ENCODE assay signal across 8 mouse cellular contexts in the genomic region with DNA sequence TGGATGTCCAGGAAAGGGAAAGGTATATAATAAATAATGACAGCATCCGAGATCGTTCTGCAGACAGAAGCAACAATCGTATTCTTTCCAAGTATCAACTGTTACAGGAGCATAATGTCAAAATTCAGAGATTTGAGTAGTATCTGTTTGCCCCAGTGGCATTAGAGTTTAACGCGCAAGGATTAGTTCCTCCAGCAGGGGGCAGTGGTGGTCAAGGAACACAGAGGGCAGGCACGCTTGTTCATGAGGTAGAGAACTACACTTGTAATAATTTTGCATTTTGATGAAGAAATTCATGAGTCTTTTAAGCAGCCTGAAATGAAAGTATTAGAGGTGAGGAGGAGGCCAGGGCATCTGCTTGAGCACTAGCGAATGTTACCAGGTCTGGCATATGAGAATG. TPM values are rescaled to one million over a fixed set of nuclear protein-coding genes. Genes with fewer than 3 reads are reported as not detected.
DNase-seq lines count a peak whose midpoint lies in the region; ATAC-seq and TF ChIP-seq lines count a peak whose summit lies in the region.

No protein-coding gene starts in this region.

- H3K4me3 ChIP-seq in kidney, embryonic 16.5 days (ENCODE audit: low read length): no peak overlapping the region
- H3K4me3 ChIP-seq in forebrain, embryonic 15.5 days: no peak overlapping the region
- no peak overlapping the region for H3K4me3 ChIP-seq in kidney, adult 2 months (ENCODE audit: insufficient read depth, low read depth, low read length)
- no peak overlapping the region for H3K4me3 ChIP-seq in liver, adult 2 months (ENCODE audit: insufficient read depth, low read depth, low read length)

- no peak for TF ChIP-seq POLR2A in kidney, adult 2 months (IDR thresholded peaks at IDR 0.05; ENCODE audit: low read depth, low read length)
- no peak for TF ChIP-seq POLR2A in liver, adult 2 months (IDR thresholded peaks at IDR 0.05; ENCODE audit: extremely low read depth, insufficient read depth, low read length)

- H3K27ac ChIP-seq in kidney, embryonic 16.5 days (ENCODE audit: low read length): no peak overlapping the region
- H3K27ac ChIP-seq in forebrain, embryonic 15.5 days (replicated peaks): no peak overlapping the region
- H3K27ac ChIP-seq in kidney, adult 2 months (ENCODE audit: insufficient read depth, low read depth, low read length): no peak overlapping the region
- no peak overlapping the region for H3K27ac ChIP-seq in liver, adult 2 months (replicated peaks; ENCODE audit: insufficient read depth, low read depth, low read length)

- H3K9me3 ChIP-seq in kidney, embryonic 16.5 days (ENCODE audit: low read length): no peaks in the 10 kb centered on the region
- H3K9me3 ChIP-seq in forebrain, embryonic 15.5 days: no peaks in the 10 kb centered on the region

- no peaks in the 10 kb centered on the region for H3K4me1 ChIP-seq in kidney, embryonic 16.5 days (ENCODE audit: insufficient read depth, low read length)
- no peaks in the 10 kb centered on the region for H3K4me1 ChIP-seq in forebrain, embryonic 15.5 days
- H3K4me1 ChIP-seq in kidney, adult 2 months (ENCODE audit: control insufficient read depth, insufficient read depth, low read length): no peaks in the 10 kb centered on the region
- no peaks in the 10 kb centered on the region for H3K4me1 ChIP-seq in liver, adult 2 months (ENCODE audit: control insufficient read depth, insufficient read depth, low read length)

- no peak overlapping the region for H3K9ac ChIP-seq in kidney, embryonic 16.5 days (replicated peaks; ENCODE audit: low read length)
- H3K9ac ChIP-seq in forebrain, embryonic 15.5 days (replicated peaks): no peak overlapping the region
- H3K9ac ChIP-seq in liver, adult 2 months (ENCODE audit: low read depth, low read length): no peak overlapping the region

- no peaks in the 10 kb centered on the region for H3K36me3 ChIP-seq in kidney, embryonic 16.5 days (ENCODE audit: insufficient read depth, low read length)
- no peaks in the 10 kb centered on the region for H3K36me3 ChIP-seq in forebrain, embryonic 15.5 days
- no peaks in the 10 kb centered on the region for H3K36me3 ChIP-seq in kidney, adult 2 months (ENCODE audit: control insufficient read depth, insufficient read depth, low read length)
- H3K36me3 ChIP-seq in liver, adult 2 months (ENCODE audit: control insufficient read depth, insufficient read depth, low read length): no peaks in the 10 kb centered on the region

- ATAC-seq in kidney, embryonic 16.5 days (ENCODE audit: low FRiP score, low TSS enrichment): no peak
- ATAC-seq in forebrain, embryonic 15.5 days (replicated peaks): 0 out of 2 replicates have a peak, but pooled peaks have one; percentile 23
- ATAC-seq in neutrophil, adult 5-6 weeks (ENCODE audit: extremely low read depth, insufficient number of reproducible peaks, low FRiP score, poor library complexity, severe bottlenecking): peak; percentile 96

- peak; percentile 44 for DNase-seq in kidney, adult 11 months
- DNase-seq in c-Kit-positive CD71-positive TER-119-negative erythroid progenitor cells, embryonic 14.5 days (ENCODE audit: low read depth): peak; percentile 57
- peak; percentile 79 for DNase-seq in kidney, adult 2 months
- peak; percentile 43 for DNase-seq in liver, adult 2 months (ENCODE audit: extremely low read depth, low read depth, low spot score)
- peak; percentile 84 for DNase-seq in thymus, postnatal 0 days (ENCODE audit: low spot score)

- H3K27me3 ChIP-seq in kidney, embryonic 16.5 days (ENCODE audit: insufficient read depth, low read length): peaks cover 4% of the 10 kb centered on the region; the same call in 1 of the 2 replicates
- no peaks in the 10 kb centered on the region for H3K27me3 ChIP-seq in forebrain, embryonic 15.5 days
- no peaks in the 10 kb centered on the region for H3K27me3 ChIP-seq in kidney, adult 2 months (replicated peaks; ENCODE audit: control insufficient read depth, insufficient read depth, low read length)
- no peaks in the 10 kb centered on the region for H3K27me3 ChIP-seq in liver, adult 2 months (ENCODE audit: control insufficient read depth, insufficient read depth, low read length)

- TF ChIP-seq CTCF in kidney, adult 2 months (conservative IDR thresholded peaks at IDR 0.05; ENCODE audit: insufficient read depth, insufficient read length, low read depth, low read length): peak; percentile 95
- peak; percentile 88 for TF ChIP-seq CTCF in liver, adult 2 months (IDR thresholded peaks at IDR 0.05; ENCODE audit: low read depth, low read length)

- no peak overlapping the region for H3K4me2 ChIP-seq in kidney, embryonic 16.5 days (replicated peaks; ENCODE audit: low read depth, low read length)
- no peak overlapping the region for H3K4me2 ChIP-seq in forebrain, embryonic 15.5 days (replicated peaks)

- 7% methylated on average over 7 of the region's 7 CpGs for WGBS in kidney, embryonic 16.5 days
- WGBS in forebrain, embryonic 15.5 days: 9% methylated on average over 7 of the region's 7 CpGs
- 5% methylated on average over 7 of the region's 7 CpGs for WGBS in kidney, adult 2 months
- 6% methylated on average over 7 of the region's 7 CpGs for WGBS in liver, adult 2 months

- no peaks in the 10 kb centered on the region for H3K79me2 ChIP-seq in liver, adult 2 months (ENCODE audit: control insufficient read depth, insufficient read depth, low read length)

RNA-seq across cellular contexts. Expression of a gene that starts 15.6 kb away (rescaled TPM):
- polyA plus RNA-seq in kidney, embryonic 16.5 days (2015; fragmentation: Nextera tagmentation; extraction: Ambion mirVana): 0.73 and 0.97 TPM in 2 replicates
- polyA plus RNA-seq in forebrain, embryonic 15.5 days (2015; fragmentation: Nextera tagmentation; extraction: Ambion mirVana): 7.1 and 7.9 TPM in 2 replicates
- polyA plus RNA-seq in kidney, adult 2 months (2012; rRNA removed): 3.4 and 3.9 TPM in 2 replicates
- 0.09 and 0.13 TPM in 2 replicates for total RNA-seq in liver, adult 2 months (2014; rRNA removed)
- polyA plus RNA-seq in liver, adult 2 months (2012; rRNA removed): 0.07 TPM in 1 of 2 replicates, not detected in the other
- total RNA-seq in neutrophil, adult 5-6 weeks (2017): 26.3 and 30.1 TPM in 2 replicates
- 0.21 and 0.29 TPM in 2 replicates for polyA plus RNA-seq in thymus, postnatal 0 days (2015; fragmentation: Nextera tagmentation; extraction: Ambion mirVana)
